Mouse (Mus musculus) kidney, postnatal 10 days (tissue): Measurements from ENCODE around the gene Grm1.
"Not testable (repeated sequence)": the region's sequence is repeated elsewhere in the genome, so short reads cannot be mapped to it uniquely, and the experiment has no call there.

Source experiments
- DNase-seq: peaks from one replicate; pipeline ENCODE4 v3.0.0; 2021; ENCODE audit warnings: mixed read lengths

The Grm1 gene

GRCm38 (mm10) chr10:11081611-11082398 lies at the start of gene Grm1:
Gene Grm1, minus strand, starts transcription at chr10:11082356.
- DNase-seq = peak; percentile 50

GRCm38 (mm10) chr10:11121781-11122180 lies 39.6 kb upstream of the Grm1 start:
- DNase-seq = no peak

GRCm38 (mm10) chr10:11098475-11099044 lies 16.4 kb upstream of the Grm1 start:
- DNase-seq = no peak

- no peak for DNase-seq
Measured at GRCm38 (mm10) chr10:11086348-11086747, 4.2 kb upstream of the Grm1 start.

- DNase-seq = no peak
Measured at GRCm38 (mm10) chr10:11080725-11081610, 1.2 kb downstream of the Grm1 start.

GRCm38 (mm10) chr10:11080013-11080724 lies 2.0 kb downstream of the Grm1 start:
- DNase-seq = no peak

GRCm38 (mm10) chr10:11079506-11079905 lies 2.6 kb downstream of the Grm1 start:
- no peak for DNase-seq

- DNase-seq = no peak
Measured at GRCm38 (mm10) chr10:11065136-11065535, 17.0 kb downstream of the Grm1 start.

GRCm38 (mm10) chr10:11061318-11062071 lies 20.7 kb downstream of the Grm1 start:
- no peak for DNase-seq

GRCm38 (mm10) chr10:11049361-11049760 lies 32.8 kb downstream of the Grm1 start:
- DNase-seq = no peak

- not testable (repeated sequence) for DNase-seq
Measured at GRCm38 (mm10) chr10:11045421-11045820, 36.7 kb downstream of the Grm1 start.

GRCm38 (mm10) chr10:11044455-11045106 lies 37.6 kb downstream of the Grm1 start:
- no peak for DNase-seq

- DNase-seq = no peak
Measured at GRCm38 (mm10) chr10:11039323-11039722, 42.8 kb downstream of the Grm1 start.

- no peak for DNase-seq
Measured at GRCm38 (mm10) chr10:11032221-11032620, 49.9 kb downstream of the Grm1 start.

GRCm38 (mm10) chr10:11025764-11026518 lies 56.2 kb downstream of the Grm1 start:
- DNase-seq = no peak

- DNase-seq = peak; percentile 9
Measured at GRCm38 (mm10) chr10:11018970-11019531, 63.1 kb downstream of the Grm1 start.

- no peak for DNase-seq
Measured at GRCm38 (mm10) chr10:11013653-11014052, 68.5 kb downstream of the Grm1 start.

GRCm38 (mm10) chr10:10996766-10997165 lies 85.4 kb downstream of the Grm1 start:
- DNase-seq = no peak

GRCm38 (mm10) chr10:10991708-10992107 lies 90.4 kb downstream of the Grm1 start:
- DNase-seq = no peak

- no peak for DNase-seq
Measured at GRCm38 (mm10) chr10:10971311-10971710, 110.8 kb downstream of the Grm1 start.
